Mouse (Mus musculus) adrenal gland, adult 8-10 months (tissue): ENCODE measurements around the gene Clk2. TPM values are rescaled to one million over a fixed set of nuclear protein-coding genes. Genes with fewer than 3 reads are reported as not detected.

Source experiments
- DNase-seq: peaks from one replicate; pipeline ENCODE4 v3.0.0; 2022
- total RNA-seq, 4 experiments: library from RNA; stranded (reverse); gene quantifications; 2 replicates each; pipeline ENCODE4 v1.2.4; 2022

Clk2 gene
- total RNA-seq = 10 to 100 TPM; 55.2 to 85.7 (median 71.2) TPM

- peak; percentile 93 for DNase-seq
Observed at GRCm38 (mm10) chr3:89164506-89165267, at the start of gene Clk2. Clk2 (plus strand) TSS chr3:89164795.

- no peak for DNase-seq
Observed at GRCm38 (mm10) chr3:89115522-89115921, 49.1 kb upstream of the Clk2 start.

GRCm38 (mm10) chr3:89123313-89123712 is 41.3 kb upstream of the Clk2 start:
- DNase-seq = peak; percentile 74

- DNase-seq = no peak
Observed at GRCm38 (mm10) chr3:89124241-89124640, 40.4 kb upstream of the Clk2 start.

- DNase-seq = peak; percentile 42
Observed at GRCm38 (mm10) chr3:89125981-89126380, 38.6 kb upstream of the Clk2 start.

GRCm38 (mm10) chr3:89129908-89130307 is 34.7 kb upstream of the Clk2 start:
- DNase-seq = no peak

GRCm38 (mm10) chr3:89131816-89132215 is 32.8 kb upstream of the Clk2 start:
- DNase-seq = no peak

- peak; percentile 63 for DNase-seq
Observed at GRCm38 (mm10) chr3:89132285-89133062, 32.1 kb upstream of the Clk2 start.

GRCm38 (mm10) chr3:89133063-89133450 is 31.5 kb upstream of the Clk2 start:
- DNase-seq = no peak

GRCm38 (mm10) chr3:89133752-89134151 is 30.8 kb upstream of the Clk2 start:
- DNase-seq = no peak

GRCm38 (mm10) chr3:89135958-89136357 is 28.6 kb upstream of the Clk2 start, which contains the start of gene Pklr:
Pklr (plus strand) TSS chr3:89136142.
- DNase-seq = no peak

GRCm38 (mm10) chr3:89136365-89136764 is 28.2 kb upstream of the Clk2 start:
- no peak for DNase-seq

- no peak for DNase-seq
Observed at GRCm38 (mm10) chr3:89144821-89145220, 19.8 kb upstream of the Clk2 start.

GRCm38 (mm10) chr3:89145566-89145965 is 19.0 kb upstream of the Clk2 start:
- DNase-seq = no peak

GRCm38 (mm10) chr3:89147101-89147978 is 17.3 kb upstream of the Clk2 start:
- no peak for DNase-seq

- no peak for DNase-seq
Observed at GRCm38 (mm10) chr3:89147979-89148311, 16.6 kb upstream of the Clk2 start.

GRCm38 (mm10) chr3:89148567-89148966 is 16.0 kb upstream of the Clk2 start:
- DNase-seq = no peak

GRCm38 (mm10) chr3:89152084-89152835 is 12.3 kb upstream of the Clk2 start:
- no peak for DNase-seq

GRCm38 (mm10) chr3:89156951-89157350 is 7.6 kb upstream of the Clk2 start:
- no peak for DNase-seq

- no peak for DNase-seq
Observed at GRCm38 (mm10) chr3:89158651-89159050, 5.9 kb upstream of the Clk2 start.

- DNase-seq = no peak
Observed at GRCm38 (mm10) chr3:89159211-89159610, 5.4 kb upstream of the Clk2 start.
